Comparison of ENCODE assay signal across 8 mouse cellular contexts in the genomic region with DNA sequence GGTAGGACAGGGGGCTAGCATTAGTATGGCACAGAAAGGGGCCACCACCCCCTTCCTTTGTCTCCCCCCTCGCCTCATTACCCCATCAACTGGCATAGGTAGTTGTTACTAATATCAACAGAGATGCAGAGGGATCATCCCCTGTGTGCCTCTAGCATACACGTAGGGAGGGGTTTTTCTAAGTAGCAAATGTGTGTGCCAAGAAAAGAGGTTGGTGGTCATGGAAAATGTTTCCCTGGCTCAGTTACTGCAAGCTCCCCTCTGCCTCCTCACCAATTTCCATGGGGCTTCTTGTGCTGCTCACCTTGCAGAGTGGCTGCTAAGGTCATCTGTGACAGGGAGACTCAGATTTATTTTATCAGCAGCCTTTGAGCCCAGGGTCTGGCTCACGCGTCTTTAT. TPM values are rescaled to one million over a fixed set of nuclear protein-coding genes. Genes with fewer than 3 reads are reported as not detected.
DNase-seq lines count a peak whose midpoint lies in the region; ATAC-seq and TF ChIP-seq lines count a peak whose summit lies in the region.

No protein-coding gene starts in this region.

- H3K27ac ChIP-seq in embryonic facial prominence, embryonic 14.5 days (replicated peaks; ENCODE audit: low read depth, low read length) = peak overlapping the region; percentile 98
- peak overlapping the region; percentile 97; the same call in 1 of the 2 replicates for H3K27ac ChIP-seq in intestine, postnatal 0 days (ENCODE audit: low read depth, low read length)

- no peaks in the 10 kb centered on the region for H3K9me3 ChIP-seq in embryonic facial prominence, embryonic 14.5 days (ENCODE audit: control insufficient read depth, low read length)
- no peaks in the 10 kb centered on the region for H3K9me3 ChIP-seq in intestine, postnatal 0 days (ENCODE audit: control insufficient read depth)

- H3K4me3 ChIP-seq in embryonic facial prominence, embryonic 14.5 days (ENCODE audit: low read depth, low read length) = peak overlapping the region; percentile 80
- H3K4me3 ChIP-seq in intestine, postnatal 0 days (ENCODE audit: low read depth, low read length) = peak overlapping the region; percentile 85

- peaks cover 43% of the 10 kb centered on the region for H3K36me3 ChIP-seq in embryonic facial prominence, embryonic 14.5 days (ENCODE audit: control insufficient read depth, insufficient read depth, low read length)
- H3K36me3 ChIP-seq in intestine, postnatal 0 days (ENCODE audit: control insufficient read depth, insufficient read depth) = peaks cover 37% of the 10 kb centered on the region

- H3K27me3 ChIP-seq in embryonic facial prominence, embryonic 14.5 days (replicated peaks; ENCODE audit: control insufficient read depth, insufficient read depth, low read length) = no peaks in the 10 kb centered on the region
- H3K27me3 ChIP-seq in intestine, postnatal 0 days (replicated peaks; ENCODE audit: control insufficient read depth, insufficient read depth, low read length) = no peaks in the 10 kb centered on the region

- peak overlapping the region; percentile 92 for H3K4me2 ChIP-seq in embryonic facial prominence, embryonic 14.5 days (ENCODE audit: low read depth, low read length)
- peak overlapping the region; percentile 96 for H3K4me2 ChIP-seq in intestine, postnatal 0 days (replicated peaks; ENCODE audit: low read depth)

- no peak for ATAC-seq in embryonic facial prominence, embryonic 14.5 days (ENCODE audit: low read depth)
- no peak for ATAC-seq in intestine, postnatal 0 days

- no peak for TF ChIP-seq CTCF in intestine, postnatal 0 days (IDR thresholded peaks at IDR 0.05; ENCODE audit: low read depth)

- H3K4me1 ChIP-seq in embryonic facial prominence, embryonic 14.5 days (ENCODE audit: control insufficient read depth, insufficient read depth, low read length) = peaks cover 65% of the 10 kb centered on the region
- H3K4me1 ChIP-seq in intestine, postnatal 0 days (replicated peaks; ENCODE audit: control insufficient read depth, insufficient read depth, low read length) = no peaks in the 10 kb centered on the region

- peak overlapping the region; percentile 95 for H3K9ac ChIP-seq in embryonic facial prominence, embryonic 14.5 days (ENCODE audit: low read depth, low read length)
- peak overlapping the region; percentile 93 for H3K9ac ChIP-seq in intestine, postnatal 0 days (ENCODE audit: low read depth, low read length)

- WGBS in embryonic facial prominence, embryonic 14.5 days = 3% methylated on average over 4 of the region's 4 CpGs
- 28% methylated on average over 4 of the region's 4 CpGs for WGBS in intestine, postnatal 0 days

- peak; percentile 40 for DNase-seq in kidney, adult 9 months
- DNase-seq in kidney, postnatal 36 days = no peak
- DNase-seq in embryonic facial prominence, embryonic 14.5 days (ENCODE audit: low spot score) = peak; percentile 65
- DNase-seq in neural tube, embryonic 10.5 days (ENCODE audit: extremely low spot score, low spot score) = peak; percentile 31
- DNase-seq in urinary bladder, adult 2 months (ENCODE audit: low spot score) = no peak
- DNase-seq in gastrocnemius, adult 8-10 months (ENCODE audit: low spot score in 2 of 2) = no peak
- no peak for DNase-seq in gastrocnemius, postnatal 25 days

RNA-seq across cellular contexts. Expression of a gene that starts 2.6 kb away (rescaled TPM):
- polyA plus RNA-seq in embryonic facial prominence, embryonic 14.5 days (2014; fragmentation: Nextera tagmentation; extraction: Ambion mirVana) = 44.5 and 48.1 TPM in 2 replicates
- polyA plus RNA-seq in intestine, postnatal 0 days (2015; fragmentation: Nextera tagmentation; extraction: Ambion mirVana) = 12.4 and 13.4 TPM in 2 replicates
- polyA plus RNA-seq in urinary bladder, adult 2 months (2012; rRNA removed) = 51.0 and 52.2 TPM in 2 replicates
- total RNA-seq in gastrocnemius, adult 8-10 months (2022) = 10 to 100 TPM; 12.7 to 17.4 (median 15.0) TPM
- total RNA-seq in gastrocnemius, postnatal 25 days (2021) = 10 to 100 TPM; 13.6 to 20.3 TPM

Comparison
In these comparisons a context has a peak if more than half of its experiments do, and no peak if none do; other contexts are left out.
1. DNase-seq: peak in kidney, adult 9 months (single experiment), embryonic facial prominence, embryonic 14.5 days (single experiment) and neural tube, embryonic 10.5 days (single experiment); none in kidney, postnatal 36 days (0 of 2), urinary bladder, adult 2 months (single experiment), gastrocnemius, adult 8-10 months (0 of 2) and gastrocnemius, postnatal 25 days (single experiment).